Mouse (Mus musculus) liver, embryonic 14.5 days (tissue): ENCODE data around the gene Gm28043. TPM values are rescaled to one million over a fixed set of nuclear protein-coding genes. Genes with fewer than 3 reads are reported as not detected.

Experiments used
- ATAC-seq: fragments of 200-750 bp; cut with Nextera tagmentation; 2 replicates; pipeline ENCODE4 v1.8.0; 2017; ENCODE audit warnings: moderate number of reproducible peaks, mild to moderate bottlenecking, moderate library complexity; ENCODE audit not compliant: insufficient read depth
- DNase-seq, 3 experiments: peaks; one replicate each; pipeline ENCODE4 v3.0.0-alpha.2; 2012 to 2013; ENCODE audit warnings: low read depth in 3 of 3, low spot score in 3 of 3
- H3K27ac ChIP-seq: fragments of 300-500 bp; sonication (generic); 2 replicates; pipeline ENCODE4 v1.5.1; 2014; ENCODE audit warnings: moderate library complexity, mild to moderate bottlenecking, control low read depth, inconsistent platforms
- H3K27me3 ChIP-seq: fragments of 300-500 bp; sonication (generic); 2 replicates; pipeline ENCODE4 v1.6.1; 2014; ENCODE audit warnings: mild to moderate bottlenecking, low read length, moderate library complexity; ENCODE audit not compliant: control insufficient read depth, insufficient read depth
- H3K36me3 ChIP-seq: fragments of 300-500 bp; sonication (generic); replicated peaks from 2 replicates; pipeline ENCODE4 v1.6.1; 2014; ENCODE audit warnings: low read depth; ENCODE audit not compliant: control insufficient read depth, insufficient read depth
- H3K4me1 ChIP-seq, 2 experiments: fragments of 200-500 bp in 1 of 2; fragments of 300-500 bp in 1 of 2; sonication (generic) in 1 of 2; replicated peaks; 2 replicates each; pipeline ENCODE4 v1.6.1; 2012 to 2014; ENCODE audit warnings: antibody characterized with exemption in 1 of 2, inconsistent platforms in 1 of 2, low read length in 1 of 2; ENCODE audit not compliant: control insufficient read depth in 2 of 2, insufficient read depth in 2 of 2
- H3K4me2 ChIP-seq: fragments of 300-500 bp; sonication (generic); 2 replicates; pipeline ENCODE4 v1.6.1; 2014; ENCODE audit warnings: low read depth, mild to moderate bottlenecking, control low read depth, moderate library complexity
- H3K4me3 ChIP-seq, 2 experiments: fragments of 200-500 bp in 1 of 2; fragments of 300-500 bp in 1 of 2; sonication (generic) in 1 of 2; 2 replicates each; pipeline ENCODE4 v1.5.1; 2012 to 2014; ENCODE audit warnings: low read depth in 2 of 2, low read length in 2 of 2, mild to moderate bottlenecking in 2 of 2, control low read depth in 1 of 2, inconsistent platforms in 1 of 2, moderate library complexity in 1 of 2; ENCODE audit not compliant: insufficient read depth in 1 of 2
- H3K9ac ChIP-seq: fragments of 300-500 bp; sonication (generic); replicated peaks from 2 replicates; pipeline ENCODE4 v1.6.1; 2014; ENCODE audit warnings: mild to moderate bottlenecking, control low read depth, moderate library complexity
- H3K9me3 ChIP-seq: fragments of 300-500 bp; sonication (generic); 2 replicates; pipeline ENCODE4 v1.6.1; 2016; ENCODE audit warnings: low read length, mixed read lengths; ENCODE audit not compliant: control insufficient read depth
- CTCF ChIP-seq: IDR thresholded peaks from 2 replicates; pipeline ENCODE4 v1.5.1; 2016; ENCODE audit warnings: antibody characterized with exemption, low read depth, control low read depth
- EP300 ChIP-seq: IDR thresholded peaks from 2 replicates; pipeline ENCODE4 v1.6.1; 2016; ENCODE audit warnings: antibody characterized with exemption, low read depth
- WGBS: fragments of 180-500 bp; shearing (Covaris S2); extraction: QIAGEN DNeasy Blood & Tissue Kit; methylation state at CpG from one replicate; pipeline ENCODE4 v1.1.7; 2014; ENCODE audit not compliant: insufficient replicate concordance; 5-methylcytosine and 5-hydroxymethylcytosine counted together
- polyA plus RNA-seq, 2 experiments: library from polyadenylated mRNA; depleted of rRNA in 1 of 2; stranded (reverse) in 1 of 2; unstranded in 1 of 2; fragments of >200 nt; fragmentation: Nextera tagmentation in 1 of 2; extraction: Ambion mirVana in 1 of 2; gene quantifications; 2 replicates each; pipeline versions ENCODE4 v1.2.1 to v1.2.3; 2012 to 2014

The Gm28043 gene
- polyA plus RNA-seq (2012; rRNA removed), result 1.0 and 1.4 TPM in 2 replicates
- polyA plus RNA-seq (2014; fragmentation: Nextera tagmentation; extraction: Ambion mirVana), result 0.38 and 1.1 TPM in 2 replicates

DNA sequence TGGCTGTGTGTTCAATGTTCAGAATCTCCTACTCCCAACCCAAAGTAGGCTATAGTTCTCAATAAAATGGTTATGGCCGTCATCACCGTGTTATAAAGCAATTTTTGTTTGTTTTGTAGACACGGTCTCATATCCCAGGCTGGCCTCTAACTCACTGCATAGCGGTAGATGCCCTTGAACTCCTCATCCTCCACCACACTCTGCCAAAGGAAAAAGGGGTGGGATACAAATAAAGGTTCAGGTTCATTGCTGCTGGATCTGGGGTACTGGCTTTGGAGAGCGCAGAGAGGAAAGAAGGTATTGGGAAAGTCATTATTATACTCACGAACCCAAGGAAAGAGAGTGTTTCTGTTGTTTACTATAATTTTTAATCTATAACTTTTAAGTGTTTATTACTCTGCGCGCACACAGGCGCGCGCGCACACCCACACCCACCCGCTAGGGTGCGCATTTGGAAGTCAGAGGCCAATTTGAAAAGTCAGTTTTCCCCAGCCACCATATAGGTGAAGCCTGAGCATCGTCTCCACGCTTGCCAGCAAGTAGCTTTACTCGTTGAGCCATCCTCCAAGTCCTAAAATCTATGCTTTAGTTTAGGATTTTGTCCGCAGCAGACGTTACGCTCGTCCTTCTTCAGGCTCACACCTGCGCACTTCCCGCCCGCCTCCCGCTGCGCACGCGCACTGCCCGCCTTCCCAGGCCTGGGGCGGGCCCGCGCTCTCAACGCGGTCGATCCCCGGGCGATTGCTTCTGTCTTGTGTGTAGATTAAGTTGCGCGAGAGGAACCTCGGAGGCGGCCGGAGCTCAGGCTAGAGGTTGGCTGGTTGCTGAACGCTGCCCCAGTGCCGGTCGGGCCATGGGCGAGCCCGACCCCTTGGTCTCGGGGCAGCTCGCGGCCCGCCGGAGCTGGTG lies at the start of gene Gm28043, which contains the start of gene Rnf8:
Gm28043 (plus strand) TSS at position 762 of the 909 bp plus-strand sequence.
Rnf8 (plus strand) TSS at position 676 of the 909 bp plus-strand sequence.
- Histone ChIP-seq H3K36me3 (peaks cover 9% of the 10 kb centered on the region), H3K9ac (peak within 1 kb of the TSS; percentile 84), H3K4me1 (peaks cover 8 to 21% of the 10 kb centered on the region in 2 experiments), H3K27me3 (no peaks in the 10 kb centered on the region), H3K4me2 (peak within 1 kb of the TSS; percentile 84), H3K4me3 (peak within 1 kb of the TSS; percentile 76 to 89), H3K9me3 (no peaks in the 10 kb centered on the region), H3K27ac (peak within 1 kb of the TSS; percentile 68)
- DNase-seq, result peak; percentile 84 to 90 (median 86)
- ATAC-seq, result peak; percentile 95
- TF ChIP-seq EP300 (no peak), CTCF (peak; percentile 84)
- WGBS, result 2% methylated on average over 52 of the region's 52 CpGs

DNA sequence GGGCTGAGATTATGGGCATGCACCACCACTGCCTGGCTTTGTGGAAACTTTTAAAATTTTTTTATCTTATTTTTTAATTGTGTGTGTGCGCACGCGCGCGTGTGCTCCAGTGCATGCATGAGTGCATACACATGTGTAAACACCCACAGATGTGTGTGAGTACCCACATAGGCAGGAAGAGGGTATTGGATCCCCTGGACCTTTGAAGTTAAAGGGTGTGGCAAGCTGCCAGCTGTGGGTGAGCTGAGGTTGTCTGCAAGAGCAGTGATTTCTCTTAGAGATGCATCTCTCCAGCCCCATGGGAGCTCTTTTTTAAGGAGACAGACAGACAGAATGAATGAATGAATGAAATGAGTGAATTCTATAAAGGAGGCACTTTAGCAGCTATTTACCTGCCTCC lies 49.2 kb upstream of the Gm28043 start:
- 92% methylated on average over 5 of the region's 5 CpGs for WGBS
- H3K36me3 ChIP-seq, result peaks cover 3% of the 10 kb centered on the region
- no peaks in the 10 kb centered on the region for H3K9me3 ChIP-seq
- TF ChIP-seq CTCF (no peak), EP300 (no peak)
- no peaks in the 10 kb centered on the region for H3K4me1 ChIP-seq
- H3K9ac ChIP-seq, result no peak overlapping the region
- H3K27ac ChIP-seq, result no peak overlapping the region
- no peak overlapping the region for H3K4me3 ChIP-seq
- H3K27me3 ChIP-seq, result no peaks in the 10 kb centered on the region
- DNase-seq (no peak), ATAC-seq (no peak)
- no peak overlapping the region for H3K4me2 ChIP-seq

DNA sequence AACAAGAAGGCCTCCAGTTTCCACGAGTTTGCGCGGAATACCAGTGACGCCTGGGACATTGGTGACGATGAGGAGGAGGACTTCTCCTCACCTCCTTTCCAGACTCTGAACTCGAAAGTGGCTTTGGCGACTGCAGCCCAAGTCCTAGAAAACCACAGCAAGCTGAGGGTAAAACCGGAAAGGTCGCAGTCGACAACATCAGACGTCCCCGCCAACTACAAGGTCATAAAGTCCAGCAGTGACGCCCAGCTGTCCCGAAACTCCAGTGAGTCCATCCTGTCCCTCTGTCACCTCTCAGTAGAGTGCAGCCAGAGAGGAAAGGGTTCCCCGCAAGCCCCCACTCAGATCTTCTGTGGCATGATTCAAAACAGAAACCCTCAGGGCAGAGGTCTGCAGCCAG lies 46.2 kb upstream of the Gm28043 start:
- Histone ChIP-seq H3K9ac (no peak overlapping the region), H3K9me3 (no peaks in the 10 kb centered on the region), H3K4me1 (no peaks in the 10 kb centered on the region), H3K4me3 (no peak overlapping the region), H3K4me2 (no peak overlapping the region), H3K36me3 (no peaks in the 10 kb centered on the region; the same call in none of the 2 replicates), H3K27me3 (no peaks in the 10 kb centered on the region), H3K27ac (no peak overlapping the region)
- 85% methylated on average over 15 of the region's 15 CpGs for WGBS
- ATAC-seq, result no peak
- no peak for TF ChIP-seq EP300
- no peak for DNase-seq

DNA sequence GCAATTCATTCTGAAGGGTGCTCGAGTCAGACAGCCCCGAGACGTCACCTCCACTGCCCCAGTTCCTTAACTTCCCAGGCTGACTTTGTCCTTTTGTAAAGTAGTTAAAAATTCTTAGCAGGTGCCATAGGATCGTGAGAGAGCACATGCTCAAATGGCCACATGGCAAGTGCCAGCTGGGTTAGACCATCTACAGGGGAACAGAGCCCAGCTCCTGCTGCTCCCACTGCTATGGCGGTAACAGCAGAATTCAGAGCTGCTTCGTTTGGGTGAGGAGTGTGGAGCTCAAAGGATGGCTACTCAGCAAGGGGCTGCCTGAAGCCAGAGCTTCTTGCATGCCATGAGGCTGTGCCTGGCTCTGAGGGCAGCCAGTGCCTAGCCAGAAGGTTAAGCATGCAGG lies 44.8 kb upstream of the Gm28043 start:
- Histone ChIP-seq H3K9me3 (no peaks in the 10 kb centered on the region), H3K4me3 (no peak overlapping the region), H3K4me1 (no peaks in the 10 kb centered on the region), H3K4me2 (no peak overlapping the region), H3K27me3 (no peaks in the 10 kb centered on the region), H3K27ac (no peak overlapping the region), H3K36me3 (no peaks in the 10 kb centered on the region; the same call in 1 of the 2 replicates), H3K9ac (no peak overlapping the region)
- ATAC-seq (no peak), DNase-seq (no peak)
- WGBS, result 76% methylated on average over 6 of the region's 6 CpGs
- TF ChIP-seq CTCF (no peak), EP300 (no peak)

DNA sequence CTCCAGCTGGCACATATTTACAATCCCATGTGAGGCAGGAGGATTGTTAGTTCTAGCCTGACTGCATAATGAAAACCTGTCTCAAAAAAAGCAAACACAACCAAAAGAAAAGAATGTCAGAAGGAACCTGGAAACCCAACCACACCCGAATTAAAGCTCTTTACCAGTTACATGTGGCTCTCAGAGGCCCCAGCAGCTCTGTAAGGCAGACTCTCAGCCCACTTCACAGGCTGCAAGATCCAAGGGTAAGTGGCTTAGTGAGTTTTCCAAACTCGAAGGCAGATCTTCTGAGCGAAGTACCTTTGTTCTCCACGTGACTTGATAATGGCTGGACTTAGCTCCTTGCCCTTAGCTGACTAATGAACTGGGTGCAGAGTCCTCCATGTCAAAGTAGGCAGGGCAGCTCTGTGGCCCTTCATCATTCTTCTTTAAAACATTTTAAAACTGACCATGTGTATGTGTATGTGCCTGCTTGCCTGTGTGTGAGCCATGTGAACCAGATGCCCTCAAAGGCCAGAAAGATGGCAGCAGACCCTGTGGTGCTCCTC lies 35.0 kb upstream of the Gm28043 start:
- ATAC-seq (no peak), DNase-seq (no peak)
- no peaks in the 10 kb centered on the region for H3K36me3 ChIP-seq
- no peak overlapping the region for H3K27ac ChIP-seq
- TF ChIP-seq EP300 (no peak), CTCF (no peak)
- no peak overlapping the region for H3K4me3 ChIP-seq
- peaks cover 0 to 13% of the 10 kb centered on the region in 2 experiments; a peak in 3 of 4 replicates for H3K4me1 ChIP-seq
- WGBS, result 77% methylated on average over 4 of the region's 4 CpGs
- H3K27me3 ChIP-seq, result no peaks in the 10 kb centered on the region
- no peaks in the 10 kb centered on the region for H3K9me3 ChIP-seq
- H3K4me2 ChIP-seq, result no peak overlapping the region
- H3K9ac ChIP-seq, result no peak overlapping the region
